Mouse (Mus musculus) right cerebral cortex, adult 18-20 months (tissue): ENCODE results near the gene Anapc11.
A peak's percentile ranks its signal among the peaks of the same experiment; 100 is the strongest.
"Not testable (repeated sequence)": the region's sequence is repeated elsewhere in the genome, so short reads cannot be mapped to it uniquely, and the experiment has no call there.

Experiments
- DNase-seq: peaks from one replicate; pipeline ENCODE4 v3.0.0; 2022; ENCODE audit warnings: mixed read lengths

Gene Anapc11

DNA sequence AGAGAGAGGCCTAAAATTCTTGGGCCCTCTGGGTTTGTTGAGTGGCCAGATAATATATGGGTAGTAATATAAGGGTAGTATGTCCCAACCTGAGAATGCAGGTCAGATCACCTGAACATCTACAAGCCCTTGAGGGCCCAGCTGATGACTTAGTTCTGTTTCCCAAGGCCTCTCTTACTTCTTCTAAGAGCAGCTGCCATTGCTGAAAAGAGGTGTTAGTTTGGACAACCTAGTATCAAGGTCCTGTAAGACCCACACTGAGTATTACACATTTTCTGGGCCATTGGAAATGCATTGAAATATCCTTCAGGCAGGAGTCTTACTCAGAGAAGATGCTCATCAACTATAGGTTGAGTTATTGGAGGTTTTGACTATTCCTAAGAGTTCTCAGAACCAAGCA lies 22.3 kb upstream of the Anapc11 start:
- no peak for DNase-seq

DNA sequence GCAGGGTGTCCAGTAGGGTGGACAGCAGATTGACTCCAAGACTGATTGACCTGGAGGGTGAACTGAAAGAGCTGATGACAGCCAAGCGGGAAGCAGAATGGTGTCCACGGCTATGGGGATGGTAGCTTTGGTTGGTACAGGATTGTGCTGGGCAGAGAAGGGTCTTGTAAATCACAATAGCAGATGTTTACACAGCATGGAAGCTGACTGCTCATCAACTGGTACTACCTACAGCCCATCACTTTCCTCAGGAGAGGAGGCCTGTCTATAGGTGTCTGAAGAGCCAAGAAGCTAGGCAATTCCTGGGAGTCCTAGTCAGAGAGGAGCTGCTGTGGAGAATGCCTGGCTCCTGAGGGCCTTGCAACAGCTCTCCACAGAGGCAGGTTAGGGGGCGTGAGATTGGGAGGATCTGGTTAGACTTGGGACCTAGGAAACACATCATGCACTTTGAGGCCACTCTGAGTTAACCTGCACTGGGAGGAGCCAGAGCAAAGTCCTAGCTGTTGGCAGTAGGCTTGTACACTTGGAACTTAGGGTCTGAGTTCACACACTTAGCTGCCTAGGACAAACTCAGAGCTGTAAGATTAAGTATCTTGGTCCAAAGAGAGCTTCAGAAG lies 21.7 kb upstream of the Anapc11 start:
- DNase-seq = no peak

DNA sequence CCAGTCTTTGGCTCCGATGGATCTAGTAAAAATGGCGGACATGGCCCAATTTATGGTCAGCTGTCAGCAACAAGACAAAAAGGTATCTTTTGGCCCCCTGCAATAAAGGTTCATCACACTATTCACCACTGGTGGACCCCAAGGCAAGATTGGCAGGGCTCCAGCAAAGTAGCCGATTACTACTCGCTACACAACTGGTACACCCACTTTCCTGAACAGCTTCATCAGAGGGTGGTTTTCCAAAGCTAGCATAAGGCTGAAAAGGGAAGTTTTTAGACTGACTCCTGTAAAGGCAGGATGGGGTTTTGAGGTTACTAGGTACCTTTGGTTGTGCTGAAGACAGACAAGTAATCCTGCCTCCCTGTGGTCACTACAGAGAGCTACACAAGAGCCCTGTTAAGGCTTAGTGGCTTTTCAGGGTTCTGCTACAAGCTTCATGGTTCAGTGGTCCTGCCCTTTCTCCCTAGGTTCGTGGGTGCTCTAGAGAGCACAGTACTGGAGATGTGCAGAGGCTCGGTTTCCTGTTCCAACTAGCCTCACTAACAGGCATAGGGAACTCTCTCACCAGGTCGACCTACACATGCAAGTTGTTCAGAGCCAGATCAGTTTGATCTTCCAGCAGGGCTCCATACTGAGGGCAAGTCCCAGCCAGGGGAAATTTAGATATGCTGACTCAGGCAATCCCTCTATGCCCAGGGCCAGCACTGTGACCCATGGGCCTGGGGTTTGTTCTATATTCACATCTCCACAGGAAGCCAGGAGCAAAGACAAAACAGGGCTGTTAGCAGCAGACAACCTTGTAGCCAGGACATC lies 20.8 kb upstream of the Anapc11 start:
- no peak for DNase-seq

DNA sequence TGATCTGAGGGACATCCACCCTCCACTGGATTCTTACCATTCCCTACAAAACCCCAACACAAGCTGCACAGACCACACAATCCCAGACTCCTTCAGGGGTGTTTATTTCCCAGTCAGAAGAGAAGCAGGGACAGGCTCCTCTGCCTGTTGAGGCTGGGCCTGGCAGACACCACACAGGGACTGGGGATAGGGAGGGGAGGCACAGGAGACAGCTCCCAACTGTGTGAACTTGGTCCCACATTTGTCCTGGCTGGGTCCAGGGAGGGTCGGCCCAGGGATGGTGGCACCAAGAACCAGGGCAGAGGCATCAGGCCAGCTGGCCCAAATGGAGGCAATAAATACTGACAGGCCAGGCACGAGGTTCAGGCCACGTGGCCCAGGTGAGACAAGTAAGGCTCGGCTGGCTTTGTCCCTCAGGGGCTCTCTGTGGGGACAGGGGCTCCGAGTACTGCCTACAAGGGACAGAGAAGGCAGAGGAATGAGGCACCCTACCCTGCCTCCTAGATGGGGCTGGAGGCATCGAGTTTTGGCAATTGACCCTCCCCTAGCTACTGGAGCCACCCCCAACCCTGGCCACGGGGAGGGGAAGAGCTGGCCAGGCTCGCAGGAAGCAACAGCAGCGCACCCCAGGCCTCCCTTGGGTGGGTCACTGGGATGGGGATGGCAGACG lies 20.1 kb upstream of the Anapc11 start:
- no peak for DNase-seq

DNA sequence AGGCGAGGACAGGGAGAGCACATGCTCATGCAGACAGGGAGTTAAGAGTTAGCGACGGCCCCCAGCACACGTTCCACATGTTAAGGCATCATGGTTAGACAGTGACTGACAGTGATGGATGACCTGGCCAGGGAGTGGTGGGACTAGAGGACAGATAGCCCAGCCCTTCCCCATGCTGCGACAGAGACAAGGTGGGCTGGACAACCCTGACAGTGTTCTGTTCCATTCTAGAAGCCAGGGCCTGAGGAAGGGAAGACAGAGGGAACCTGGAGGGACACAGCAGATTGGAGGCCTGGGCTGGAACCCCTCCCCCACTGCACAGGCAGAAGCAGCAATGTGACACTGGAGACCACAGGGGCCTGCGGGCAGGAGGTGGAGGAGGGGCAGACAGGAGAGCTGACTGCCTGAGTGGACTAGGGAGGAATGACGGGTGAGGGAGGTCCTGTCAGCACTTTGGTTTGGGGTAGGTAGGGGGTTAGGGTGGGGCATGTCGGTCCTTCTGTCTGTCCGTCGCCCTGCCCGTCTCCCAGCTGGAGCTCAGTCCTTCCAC lies 19.5 kb upstream of the Anapc11 start:
- DNase-seq = no peak

DNA sequence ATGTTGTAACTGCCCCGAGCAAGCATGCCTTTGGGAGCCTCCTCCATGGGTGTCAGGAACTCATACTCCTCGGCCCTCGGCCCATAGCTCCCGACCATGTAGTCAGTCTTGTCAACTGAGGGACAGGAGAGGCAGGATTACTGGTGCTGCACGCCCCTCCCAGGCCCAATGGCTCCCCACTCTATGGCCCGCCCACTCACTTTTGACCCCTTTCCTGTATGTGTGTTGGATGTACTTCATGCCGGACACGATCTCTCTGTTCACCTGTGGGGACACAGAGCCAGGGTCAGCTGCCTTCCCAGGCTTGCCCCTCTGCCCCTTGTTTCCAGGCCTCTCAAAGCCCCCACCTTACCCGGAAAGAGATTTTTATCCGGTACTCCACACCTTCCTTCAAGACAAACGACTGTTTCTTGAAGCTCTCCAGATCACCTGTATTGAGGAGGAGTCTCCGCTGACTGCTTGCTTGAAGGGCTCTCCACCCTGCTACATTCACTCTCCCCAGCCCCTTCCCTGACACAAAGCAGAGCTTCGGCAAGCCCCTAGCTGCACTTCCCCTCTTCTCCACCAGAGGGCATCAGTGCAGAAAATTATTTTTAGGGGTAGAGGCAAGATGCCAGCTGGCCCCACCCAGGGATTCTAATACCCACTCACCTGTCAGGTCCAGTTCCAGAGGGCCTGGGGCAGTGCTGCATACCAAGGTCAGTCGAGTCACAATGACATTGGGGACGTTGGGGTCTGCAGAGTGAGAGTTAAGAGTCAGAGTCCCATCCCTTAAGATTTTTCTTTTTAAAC lies 18.7 kb upstream of the Anapc11 start:
- peak; percentile 67 for DNase-seq

DNA sequence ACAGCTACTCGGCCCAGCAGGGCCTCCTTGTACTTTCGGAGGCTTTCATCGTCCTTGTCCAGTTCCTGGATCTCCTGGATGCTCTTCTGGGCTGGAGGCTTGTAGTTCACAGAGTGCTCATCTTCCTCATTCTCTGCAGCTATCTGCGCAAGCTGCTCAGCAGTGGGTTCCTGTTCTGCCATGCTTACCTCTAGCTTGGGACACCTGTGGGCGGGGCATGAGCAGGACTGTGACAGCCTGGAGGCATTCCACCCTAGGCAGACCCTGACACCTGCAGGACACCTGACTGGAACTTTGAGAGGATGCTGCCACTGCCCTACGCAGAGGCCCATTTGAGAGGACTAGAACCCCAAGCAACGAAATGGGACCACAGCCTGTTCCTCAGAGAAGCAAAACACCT lies 18.0 kb upstream of the Anapc11 start:
- DNase-seq = no peak

DNA sequence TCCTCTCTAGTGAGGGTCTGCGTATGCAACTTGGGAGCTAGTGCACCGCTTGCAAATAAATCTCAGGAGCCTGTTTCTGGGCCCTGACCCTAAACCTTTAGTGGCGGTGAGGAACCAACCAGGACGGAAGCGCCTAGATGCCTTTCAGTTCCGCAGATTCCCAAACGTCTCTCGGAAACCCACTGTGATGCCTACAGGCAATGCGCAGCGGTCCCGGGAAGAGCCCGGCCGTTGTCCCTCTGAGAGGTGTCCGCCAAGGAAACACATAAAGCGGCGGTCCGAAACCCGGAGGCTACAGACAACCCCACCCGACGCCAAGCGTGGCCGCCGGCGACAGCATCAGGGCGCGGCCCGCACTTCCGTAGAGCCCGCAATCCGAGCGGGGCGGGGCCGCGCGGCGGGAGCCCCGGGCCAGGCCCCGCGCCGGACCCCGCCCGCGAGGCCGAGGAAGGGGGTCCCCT lies 17.3 kb upstream of the Anapc11 start:
- DNase-seq = no peak

DNA sequence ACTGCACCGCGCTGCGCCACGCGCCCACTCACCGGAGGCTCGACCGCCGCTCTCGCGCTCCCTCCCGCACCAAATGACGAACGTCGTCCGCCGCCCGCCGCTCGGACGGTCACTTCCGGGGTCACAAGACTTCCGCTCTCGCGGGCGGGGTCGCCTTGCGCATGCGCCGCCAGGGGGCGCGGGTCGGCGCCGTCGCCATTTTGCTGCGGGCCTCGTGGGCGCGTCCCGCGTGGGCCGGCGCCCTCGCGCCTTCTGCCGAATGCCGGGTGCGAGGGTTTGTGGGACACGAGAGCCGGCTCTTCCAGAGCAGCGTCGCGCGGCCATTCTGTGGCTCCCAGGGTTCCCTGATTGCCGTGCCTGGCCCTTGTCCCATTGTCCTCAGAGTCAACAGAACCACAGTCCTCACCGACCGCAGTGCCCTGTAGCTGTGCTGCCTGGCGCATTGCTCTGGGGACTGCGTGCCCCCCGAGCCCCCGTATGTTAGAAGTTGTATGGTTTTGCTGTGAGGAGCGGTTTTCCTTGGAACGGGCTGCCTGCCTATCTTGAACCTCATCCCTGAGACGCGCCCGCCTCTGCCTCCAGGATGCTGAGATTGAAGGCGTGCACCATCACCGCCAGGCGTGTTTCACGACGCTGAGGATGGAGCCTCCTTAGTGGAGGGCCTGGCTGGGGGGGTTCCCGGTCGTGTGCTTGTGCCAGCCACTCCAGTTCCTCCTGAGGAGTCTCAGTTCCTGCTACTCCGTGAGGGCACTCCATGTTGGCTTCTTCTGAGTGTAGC lies 16.5 kb upstream of the Anapc11 start, which contains the start of gene Arhgdia:
TSS of gene Arhgdia (minus strand) at position 135 of the 778 bp plus-strand sequence.
- peak; percentile 92 for DNase-seq

DNA sequence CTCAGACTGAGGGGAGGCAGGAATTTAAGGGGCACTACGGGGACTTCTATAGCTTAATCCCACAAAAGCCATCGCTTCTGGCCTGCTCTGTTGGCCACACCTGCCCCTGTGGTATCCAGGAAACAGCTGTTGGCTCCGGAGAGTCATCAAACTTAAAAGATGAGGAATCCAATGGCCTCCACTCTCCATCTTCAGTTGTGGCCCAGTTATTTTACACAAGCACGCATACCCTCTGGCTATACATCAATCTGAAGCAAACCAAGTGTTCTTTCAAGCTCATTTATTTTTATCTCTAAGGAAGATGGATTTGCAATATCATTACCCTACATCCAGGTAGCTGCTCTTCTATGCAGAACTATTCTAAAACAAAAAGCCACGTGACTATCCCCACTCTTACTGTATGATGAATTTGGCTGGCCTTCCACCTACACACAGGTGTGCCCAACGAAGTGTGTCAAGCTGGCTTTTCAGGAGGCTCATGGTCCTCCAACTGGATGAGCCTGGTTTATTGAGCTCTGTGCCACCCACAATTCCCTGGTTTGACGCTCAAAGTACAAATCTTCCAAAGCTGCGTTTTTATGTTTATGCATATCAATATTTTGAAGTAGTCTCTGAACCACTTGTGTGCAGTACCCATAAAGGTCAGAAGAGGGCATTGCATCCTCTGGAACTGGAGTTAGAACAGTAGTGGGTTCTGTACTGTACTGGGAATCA lies 15.8 kb upstream of the Anapc11 start:
- no peak for DNase-seq

DNA sequence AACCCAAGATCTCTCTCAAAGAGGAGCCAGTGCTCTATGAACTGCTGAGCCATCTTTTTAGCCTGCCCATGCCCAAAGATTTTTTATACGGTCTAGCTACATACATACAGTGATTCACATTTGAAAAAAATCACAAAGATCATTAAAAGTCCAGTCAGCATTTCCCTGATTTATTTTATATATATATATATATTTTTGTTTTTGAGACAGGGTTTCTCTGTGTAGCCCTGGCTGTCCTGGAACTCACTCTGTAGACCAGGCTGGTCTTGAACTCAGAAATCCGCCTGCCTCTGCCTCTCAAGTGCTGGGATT lies 15.3 kb upstream of the Anapc11 start:
- DNase-seq = not testable (repeated sequence)

DNA sequence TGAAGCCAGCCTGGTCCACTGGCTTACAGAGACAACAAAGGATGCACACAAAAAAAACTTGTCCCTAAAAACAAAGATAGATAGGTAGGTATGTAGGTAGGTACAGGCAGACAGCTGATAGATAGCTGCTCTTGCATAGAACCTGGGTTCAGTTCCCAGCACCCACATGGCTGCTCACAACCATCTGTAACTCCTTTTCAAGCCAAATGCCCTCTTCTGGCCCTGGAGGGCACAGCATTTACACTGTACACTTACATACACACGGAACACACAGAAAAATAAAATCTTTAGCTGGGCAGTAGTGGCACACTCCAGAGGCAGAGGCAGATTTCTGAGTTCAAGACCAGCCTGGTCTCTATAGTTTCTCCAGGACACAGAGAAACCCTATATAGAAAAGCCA lies 14.3 kb upstream of the Anapc11 start:
- no peak for DNase-seq

DNA sequence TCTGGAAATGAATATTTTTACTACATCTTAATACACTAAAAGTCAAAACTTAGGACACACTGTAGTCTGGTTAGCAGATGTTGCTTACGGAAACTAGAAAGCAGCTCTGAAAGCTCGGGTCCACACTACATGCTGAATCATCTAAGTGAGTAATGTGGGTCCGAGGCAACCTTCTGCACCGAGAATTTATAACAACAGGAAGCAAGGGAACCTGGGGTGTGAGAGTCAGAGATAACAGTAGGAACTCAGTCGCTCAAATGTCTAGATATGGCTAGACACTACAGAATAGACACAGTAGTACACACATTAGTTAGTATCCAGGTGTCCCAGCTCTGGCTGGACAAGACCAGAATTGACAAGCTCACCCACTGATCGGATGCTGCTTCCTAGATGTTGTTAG lies 9.7 kb upstream of the Anapc11 start:
- no peak for DNase-seq

DNA sequence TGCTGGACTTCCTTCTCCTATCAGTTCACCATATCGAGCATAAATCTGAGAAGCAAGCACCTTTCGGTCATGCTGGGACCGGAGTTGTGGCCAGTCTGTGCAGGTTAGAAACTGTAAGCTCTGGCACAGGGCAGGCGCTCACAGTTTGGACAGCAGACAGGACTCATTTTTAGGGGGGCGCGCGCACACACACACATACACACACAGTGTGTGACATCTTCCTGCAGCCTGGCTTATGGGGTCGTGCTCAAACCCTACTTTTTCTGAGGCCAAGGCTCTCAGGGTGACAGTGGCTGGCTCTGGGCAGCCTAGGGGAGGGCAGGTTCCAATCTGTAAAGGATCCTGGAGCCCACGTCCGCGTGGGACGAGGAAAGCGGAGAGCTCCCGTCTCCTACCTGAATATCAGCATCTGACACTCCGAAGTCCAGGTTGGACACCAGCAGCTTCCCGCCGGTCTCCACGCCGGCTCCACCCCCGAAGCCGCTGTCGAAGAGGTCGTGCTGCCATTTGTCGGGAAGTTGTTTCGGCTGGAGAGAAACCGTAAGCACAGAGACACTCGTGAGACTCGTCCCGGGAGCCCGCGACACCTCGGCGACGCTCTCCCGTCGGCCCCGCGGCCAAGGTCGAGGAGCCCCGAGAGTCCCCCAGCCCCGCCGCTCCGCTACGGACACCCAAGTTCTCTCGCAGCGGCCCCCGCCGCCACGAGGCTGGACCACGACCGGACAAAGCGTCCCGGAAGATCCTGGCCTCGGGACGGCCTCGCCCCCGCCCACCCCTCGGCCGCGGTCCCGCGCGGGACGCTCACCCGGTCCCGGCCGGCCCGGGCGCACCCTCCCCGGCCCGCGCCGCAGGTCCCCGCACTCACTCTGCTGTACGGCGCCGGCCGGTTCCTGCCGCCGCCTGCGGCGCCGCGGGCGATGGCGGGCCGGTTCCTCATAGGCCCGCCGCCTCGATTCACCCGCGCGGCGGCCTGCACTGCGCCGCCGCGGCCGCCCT lies 683 bp upstream of the Anapc11 start:
- DNase-seq = no peak

DNA sequence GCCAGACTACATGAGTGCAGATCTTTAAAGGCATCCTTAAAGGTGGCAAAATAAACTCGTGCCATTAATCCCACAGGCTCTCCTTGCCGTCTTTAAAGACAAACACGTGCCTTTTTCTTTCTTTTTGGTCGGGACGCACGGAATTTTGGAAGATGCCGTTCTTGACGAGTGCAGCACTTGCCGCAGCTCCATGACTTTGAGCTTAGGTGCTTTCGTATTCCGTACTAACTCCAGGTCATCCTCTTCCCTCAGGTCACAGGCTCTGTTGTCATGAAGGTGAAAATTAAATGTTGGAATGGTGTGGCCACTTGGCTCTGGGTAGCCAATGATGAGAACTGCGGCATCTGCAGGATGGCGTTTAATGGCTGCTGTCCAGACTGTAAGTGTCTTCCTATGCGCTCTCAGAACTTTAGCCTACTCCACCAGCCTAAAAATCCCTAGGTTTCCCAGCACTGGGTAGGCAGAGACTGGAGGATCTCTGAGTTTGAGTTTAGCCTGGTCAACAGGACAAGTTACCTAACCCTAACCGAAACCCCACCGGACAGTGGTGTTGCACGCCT lies 849 bp downstream of the Anapc11 start:
- DNase-seq = no peak

DNA sequence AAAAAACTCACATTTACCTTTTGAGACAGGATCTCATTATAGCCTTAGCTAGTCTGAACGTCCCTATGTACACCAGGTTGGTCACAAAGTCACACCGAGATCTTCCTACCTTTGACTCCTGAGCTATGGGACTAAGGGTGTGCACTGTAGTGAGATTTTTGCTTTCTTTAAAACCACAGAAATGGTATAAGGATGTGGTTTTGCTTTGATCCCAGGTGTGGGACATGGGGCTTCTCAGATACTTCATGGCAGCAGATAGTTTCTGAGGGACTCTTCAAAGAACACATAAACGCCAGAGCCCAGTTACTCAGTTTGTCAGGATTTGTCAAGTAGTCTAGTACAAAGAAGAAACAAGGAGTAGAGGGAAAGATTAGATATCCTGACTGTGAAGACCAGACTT lies 2.5 kb downstream of the Anapc11 start:
- DNase-seq = no peak

DNA sequence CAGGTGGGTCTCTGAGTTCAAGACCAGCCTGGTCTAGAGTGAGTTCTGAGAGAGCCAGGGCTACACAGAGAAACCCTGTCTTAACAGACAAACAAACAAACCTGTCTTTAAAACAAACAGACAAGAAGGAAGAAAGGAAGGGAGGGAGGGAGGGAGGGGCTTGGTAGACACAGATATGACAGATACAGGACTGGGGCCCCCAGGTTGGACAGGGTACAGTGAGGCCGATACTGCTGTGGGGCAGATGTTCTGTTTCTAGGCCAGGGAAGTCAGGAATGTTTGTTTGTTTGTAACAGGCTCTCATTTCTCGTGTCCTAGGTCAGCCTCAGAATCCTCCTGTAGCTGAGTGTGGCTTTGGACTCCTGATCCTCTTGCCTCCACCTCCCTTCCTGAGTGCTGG lies 5.3 kb downstream of the Anapc11 start:
- no peak for DNase-seq

DNA sequence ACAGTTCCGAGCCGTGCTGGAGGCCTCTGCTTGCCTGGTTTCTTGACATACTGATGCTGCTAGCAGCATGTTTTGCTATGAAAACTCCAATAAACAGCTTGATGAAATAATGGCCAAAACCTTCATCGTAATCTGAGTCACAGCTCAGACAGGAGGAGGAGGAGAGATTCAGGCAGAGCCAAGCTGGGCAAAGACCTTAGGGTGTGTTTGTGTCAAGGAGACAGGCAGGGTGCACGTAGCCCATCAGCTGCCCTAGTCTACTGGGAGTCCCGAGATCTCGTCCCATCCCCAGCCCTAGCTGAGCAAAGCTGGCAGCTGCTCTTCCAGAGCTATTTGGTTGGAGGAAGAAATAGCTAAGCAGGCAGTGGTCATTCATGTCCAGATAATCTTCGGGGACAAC lies 7.4 kb downstream of the Anapc11 start:
- DNase-seq = no peak

DNA sequence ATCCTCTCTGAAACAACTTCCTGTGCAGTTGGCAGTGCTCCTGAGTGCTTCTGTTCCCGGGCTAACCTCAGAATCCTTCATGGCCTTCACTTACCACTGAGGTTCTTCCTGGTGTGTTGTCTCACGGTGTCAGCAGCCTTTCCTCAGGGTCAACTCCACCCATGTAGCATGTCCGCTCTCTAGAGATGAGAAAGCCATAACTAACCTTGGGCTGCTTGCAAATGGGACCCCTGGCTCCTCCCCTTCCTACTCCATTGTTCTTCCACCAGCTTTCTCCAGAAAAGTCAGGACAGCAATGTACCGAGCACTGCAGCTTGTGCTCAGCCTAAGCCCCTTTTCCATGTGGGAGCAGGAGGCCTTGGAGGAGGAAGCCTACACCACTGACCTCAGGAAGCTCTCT lies 8.5 kb downstream of the Anapc11 start:
- no peak for DNase-seq
